Mouse (Mus musculus) liver (tissue): ENCODE measurements at regions not wholly inside any gene's neighbourhood (a gene's known extent, or its start where the extent isn't known, plus 50 kb on each side); places are given as distances from the start of the nearest gene placed in this dataset.

Experiments used
- DNase-seq: peaks from one replicate; pipeline ENCODE4 v3.0.0-alpha.2; 2020; ENCODE audit warnings: mixed read lengths

GRCm38 (mm10) chr5:138875180-138876076 lies 55.5 kb downstream of the Gm5294 start:
- DNase-seq: peak; percentile 28

GRCm38 (mm10) chr5:138881649-138882226 lies 61.9 kb downstream of the Gm5294 start:
- no peak for DNase-seq

- DNase-seq: no peak
Measured at GRCm38 (mm10) chr5:138883573-138883972, 63.7 kb downstream of the Gm5294 start.

GRCm38 (mm10) chr5:138885905-138886304 lies 66.0 kb downstream of the Gm5294 start:
- no peak for DNase-seq

GRCm38 (mm10) chr5:138888749-138889148 lies 68.9 kb downstream of the Gm5294 start:
- no peak for DNase-seq

GRCm38 (mm10) chr5:138889760-138890159 lies 69.9 kb downstream of the Gm5294 start:
- DNase-seq: no peak

- no peak for DNase-seq
Measured at GRCm38 (mm10) chr5:138894496-138894895, 74.6 kb downstream of the Gm5294 start.

- no peak for DNase-seq
Measured at GRCm38 (mm10) chr5:138897255-138897654, 77.4 kb downstream of the Gm5294 start.

GRCm38 (mm10) chr5:138898440-138898839 lies 78.6 kb downstream of the Gm5294 start:
- no peak for DNase-seq

GRCm38 (mm10) chr5:138900952-138901599 lies 81.2 kb downstream of the Gm5294 start:
- DNase-seq: no peak

- DNase-seq: no peak
Measured at GRCm38 (mm10) chr5:138902316-138902715, 82.4 kb downstream of the Gm5294 start.

- no peak for DNase-seq
Measured at GRCm38 (mm10) chr5:138911769-138912710, 85.1 kb downstream of the Pdgfa start.

- no peak for DNase-seq
Measured at GRCm38 (mm10) chr5:138912711-138913105, 84.5 kb downstream of the Pdgfa start.

- DNase-seq: no peak
Measured at GRCm38 (mm10) chr5:138915068-138915467, 82.1 kb downstream of the Pdgfa start.

- DNase-seq: no peak
Measured at GRCm38 (mm10) chr5:138915496-138915895, 81.7 kb downstream of the Pdgfa start.

GRCm38 (mm10) chr5:138920156-138920845 lies 76.9 kb downstream of the Pdgfa start:
- no peak for DNase-seq

- DNase-seq: no peak
Measured at GRCm38 (mm10) chr5:138922116-138922515, 75.1 kb downstream of the Pdgfa start.
